Mouse (Mus musculus): Measurements from ENCODE around the gene Nudt5. TPM values are rescaled to one million over a fixed set of nuclear protein-coding genes. Genes with fewer than 3 reads are reported as not detected.

Gene Nudt5
- polyA plus RNA-seq, 1 experiment from 2014 or later = 123 TPM

DNA sequence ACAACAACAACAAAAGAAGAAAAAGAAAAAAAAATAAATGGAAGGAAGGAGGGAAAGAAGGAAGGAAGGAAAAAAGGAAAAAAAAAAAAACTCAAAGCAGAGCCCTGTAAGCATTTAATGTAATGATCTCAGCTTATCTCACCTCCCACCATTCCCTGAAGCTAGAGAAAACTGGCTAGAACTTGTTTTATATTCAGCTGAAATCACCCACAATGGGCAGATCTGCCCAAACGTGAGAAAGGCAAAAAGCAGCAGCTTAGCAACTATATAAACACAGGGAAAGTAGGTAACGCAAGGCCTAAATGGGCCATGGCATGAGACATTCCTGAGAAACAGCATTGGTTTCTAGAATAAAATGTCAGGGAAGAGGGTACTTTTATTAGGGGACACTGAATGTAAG lies 44.6 kb downstream of the Nudt5 start:
- Histone ChIP-seq H3K36me3 (peaks cover 84% of the 10 kb centered on the region), H3K4me3 (no peak overlapping the region), H3K27me3 (ENCODE audit: low read depth, poor library complexity, severe bottlenecking) (no peaks in the 10 kb centered on the region), H3K4me1 (peaks cover 9% of the 10 kb centered on the region), H3K27ac (replicated peaks) (no peak overlapping the region), H3K9me3 (replicated peaks) (no peaks in the 10 kb centered on the region)
- DNase-seq (ENCODE audit: low spot score) = no peak
- WGBS = 67% methylated on average over 2 of the region's 2 CpGs

GRCm38 (mm10) chr2:5894296-5894695 lies 49.5 kb downstream of the Nudt5 start:
- 54% methylated on average over 11 of the region's 11 CpGs for WGBS
- Histone ChIP-seq H3K36me3 (peaks cover 50% of the 10 kb centered on the region), H3K27me3 (ENCODE audit: low read depth, poor library complexity, severe bottlenecking) (no peaks in the 10 kb centered on the region)

DNA sequence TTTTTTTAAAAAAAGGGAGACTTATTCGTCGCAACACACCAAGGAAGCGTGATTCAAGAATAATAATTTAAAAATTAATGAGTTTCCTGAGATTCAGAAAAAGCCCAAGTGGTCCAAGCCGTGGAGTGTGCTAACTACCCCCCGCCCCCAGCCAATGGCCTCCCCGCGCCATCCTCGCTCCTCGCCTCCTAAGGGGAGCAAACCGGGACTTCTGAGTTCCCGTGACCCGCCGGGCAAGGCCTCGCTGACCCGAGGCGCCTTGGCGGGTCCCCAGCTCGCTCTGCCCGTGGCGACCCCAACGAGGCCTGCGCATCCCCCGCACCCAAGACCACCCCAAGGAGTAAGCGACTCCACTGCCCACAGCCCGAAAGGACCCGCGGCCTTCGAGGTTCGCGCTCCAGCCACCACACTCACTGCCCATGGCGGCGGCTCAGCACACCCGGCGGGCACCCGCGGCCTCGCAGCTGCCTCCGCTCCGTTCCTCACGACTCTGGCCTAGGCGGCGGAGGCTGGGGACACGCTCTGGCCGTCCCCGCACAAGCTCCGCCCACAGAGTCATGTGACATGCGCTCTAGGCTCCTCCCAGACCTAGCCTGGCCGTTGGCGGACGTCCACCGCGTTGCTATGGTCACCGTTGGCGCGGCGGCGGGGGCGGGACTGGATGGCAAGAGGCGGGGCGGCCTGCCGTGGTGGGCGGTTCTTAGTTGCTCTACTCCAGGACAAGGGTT lies 50.2 kb downstream of the Nudt5 start, which contains the start of gene Sec61a2:
Gene Sec61a2, minus strand, starts transcription at position 590 of the 728 bp plus-strand sequence.
- no peaks in the 10 kb centered on the region for H3K27me3 ChIP-seq (ENCODE audit: low read depth, poor library complexity, severe bottlenecking)

More at GRCm38 (mm10) chr2:5894296-5894695, 49.5 kb downstream of the Nudt5 start:
- peak; percentile 18 for DNase-seq (ENCODE audit: low spot score)
- H3K4me1 ChIP-seq = peaks cover 10% of the 10 kb centered on the region
- peak overlapping the region; percentile 86 for H3K4me3 ChIP-seq
- H3K9me3 ChIP-seq (replicated peaks) = no peaks in the 10 kb centered on the region
- peak overlapping the region; percentile 96 for H3K27ac ChIP-seq (replicated peaks)

GRCm38 (mm10) chr2:5900145-5900544 lies 55.3 kb downstream of the Nudt5 start:
- Histone ChIP-seq H3K27ac (replicated peaks) (no peak overlapping the region), H3K4me1 (no peaks in the 10 kb centered on the region), H3K4me3 (no peak overlapping the region), H3K36me3 (peaks cover 22% of the 10 kb centered on the region), H3K27me3 (ENCODE audit: low read depth, poor library complexity, severe bottlenecking) (no peaks in the 10 kb centered on the region), H3K9me3 (replicated peaks) (no peaks in the 10 kb centered on the region)
- 59% methylated on average over 5 of the region's 5 CpGs for WGBS
- DNase-seq (ENCODE audit: low spot score) = no peak

More for the DNA sequence above, 50.2 kb downstream of the Nudt5 start, which contains the start of gene Sec61a2:
- Histone ChIP-seq H3K36me3 (peaks cover 43% of the 10 kb centered on the region), H3K4me3 (peak within 1 kb of the TSS; percentile 86), H3K4me1 (peaks cover 10% of the 10 kb centered on the region), H3K9me3 (replicated peaks) (no peaks in the 10 kb centered on the region), H3K27ac (replicated peaks) (peak within 1 kb of the TSS; percentile 96)
- under 1% methylated on average over 62 of the region's 62 CpGs for WGBS
- peak; percentile 100 for DNase-seq (ENCODE audit: low spot score)

- 86% methylated on average over 5 of the region's 5 CpGs for WGBS
- H3K4me1 ChIP-seq = no peaks in the 10 kb centered on the region
- H3K9me3 ChIP-seq (replicated peaks) = no peaks in the 10 kb centered on the region
- no peak overlapping the region for H3K27ac ChIP-seq (replicated peaks)
- DNase-seq (ENCODE audit: low spot score) = no peak
- no peak overlapping the region for H3K4me3 ChIP-seq
- no peaks in the 10 kb centered on the region for H3K27me3 ChIP-seq (ENCODE audit: low read depth, poor library complexity, severe bottlenecking)
- H3K36me3 ChIP-seq = peaks cover 19% of the 10 kb centered on the region
These were observed 61.3 kb downstream of the Nudt5 start for GRCm38 (mm10) chr2:5906092-5906491.

- 55% methylated on average over 3 of the region's 3 CpGs for WGBS
- no peaks in the 10 kb centered on the region for H3K4me1 ChIP-seq
- no peaks in the 10 kb centered on the region for H3K27me3 ChIP-seq (ENCODE audit: low read depth, poor library complexity, severe bottlenecking)
- peaks cover 18% of the 10 kb centered on the region for H3K36me3 ChIP-seq
- H3K27ac ChIP-seq (replicated peaks) = no peak overlapping the region
- peak; percentile 49 for DNase-seq (ENCODE audit: low spot score)
- H3K4me3 ChIP-seq = no peak overlapping the region
- H3K9me3 ChIP-seq (replicated peaks) = no peaks in the 10 kb centered on the region
These were observed 61.8 kb downstream of the Nudt5 start for GRCm38 (mm10) chr2:5906625-5907024.

DNA sequence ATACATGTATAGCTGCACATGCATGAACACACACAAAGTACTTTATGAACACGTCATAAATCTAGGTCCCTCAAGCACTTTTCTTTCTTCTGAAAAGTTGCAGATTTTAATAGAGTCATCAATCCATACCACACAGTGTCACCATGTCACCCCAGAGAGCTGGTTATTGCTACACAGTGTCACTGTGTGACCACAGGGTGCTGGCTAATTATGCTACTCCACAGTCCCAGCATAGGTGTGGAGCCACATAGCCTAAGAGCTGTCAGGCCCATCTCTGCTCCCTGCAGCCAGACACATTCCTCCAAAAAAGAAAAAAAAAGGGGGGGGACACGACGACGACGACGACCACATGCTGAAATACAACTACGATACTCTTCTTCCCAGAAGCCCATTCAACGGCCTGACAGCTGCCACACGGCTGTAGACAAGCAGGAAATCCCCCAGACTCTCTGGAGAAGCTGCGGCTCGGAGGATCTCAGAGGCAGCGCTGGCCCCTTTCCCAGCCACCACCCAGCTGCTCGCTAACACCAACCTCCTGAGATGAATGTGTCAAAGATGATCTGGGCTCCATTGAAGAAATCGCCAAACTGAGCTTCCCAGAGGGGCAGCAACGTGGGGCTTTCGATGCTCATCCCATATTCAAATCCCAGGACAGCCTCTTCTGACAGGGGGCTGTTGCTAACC lies 66.6 kb downstream of the Nudt5 start:
- Histone ChIP-seq H3K27me3 (ENCODE audit: low read depth, poor library complexity, severe bottlenecking) (no peaks in the 10 kb centered on the region), H3K9me3 (replicated peaks) (no peaks in the 10 kb centered on the region), H3K36me3 (peaks cover 23% of the 10 kb centered on the region), H3K4me1 (no peaks in the 10 kb centered on the region), H3K4me3 (no peak overlapping the region), H3K27ac (replicated peaks) (no peak overlapping the region)
- WGBS = 85% methylated on average over 16 of the region's 16 CpGs
- DNase-seq (ENCODE audit: low spot score) = no peak

Other genes starting within 250 kb of the Nudt5 start
- 1.4 and 1.5 TPM in 2 replicates for gene Camk1d, start 130.5 kb upstream of the Nudt5 start, polyA plus RNA-seq (2016; fragmentation: Nextera tagmentation; extraction: Ambion mirVana)
- gene Cdc123, start 145 bp downstream of the Nudt5 start, polyA plus RNA-seq (2016; fragmentation: Nextera tagmentation; extraction: Ambion mirVana) = 418 and 428 TPM in 2 replicates
- 2.2 and 2.3 TPM in 2 replicates for gene Gm13199, start 17.9 kb downstream of the Nudt5 start, polyA plus RNA-seq (2016; fragmentation: Nextera tagmentation; extraction: Ambion mirVana)
- gene Sec61a2, start 50.4 kb downstream of the Nudt5 start, polyA plus RNA-seq (2016; fragmentation: Nextera tagmentation; extraction: Ambion mirVana) = 91.0 and 91.6 TPM in 2 replicates
- gene Dhtkd1, start 97.8 kb downstream of the Nudt5 start, polyA plus RNA-seq (2016; fragmentation: Nextera tagmentation; extraction: Ambion mirVana) = 5.3 and 5.6 TPM in 2 replicates
- gene Upf2, start 106.5 kb downstream of the Nudt5 start, polyA plus RNA-seq (2016; fragmentation: Nextera tagmentation; extraction: Ambion mirVana) = 10.3 TPM in 2 replicates

Data from midbrain, embryonic 10.5 days (tissue).